Mouse (Mus musculus): ENCODE measurements at regions not wholly inside any gene's neighbourhood (a gene's known extent, or its start where the extent isn't known, plus 50 kb on each side); places are given as distances from the start of the nearest gene placed in this dataset.
A peak's percentile ranks its signal among the peaks of the same experiment; 100 is the strongest.

DNA sequence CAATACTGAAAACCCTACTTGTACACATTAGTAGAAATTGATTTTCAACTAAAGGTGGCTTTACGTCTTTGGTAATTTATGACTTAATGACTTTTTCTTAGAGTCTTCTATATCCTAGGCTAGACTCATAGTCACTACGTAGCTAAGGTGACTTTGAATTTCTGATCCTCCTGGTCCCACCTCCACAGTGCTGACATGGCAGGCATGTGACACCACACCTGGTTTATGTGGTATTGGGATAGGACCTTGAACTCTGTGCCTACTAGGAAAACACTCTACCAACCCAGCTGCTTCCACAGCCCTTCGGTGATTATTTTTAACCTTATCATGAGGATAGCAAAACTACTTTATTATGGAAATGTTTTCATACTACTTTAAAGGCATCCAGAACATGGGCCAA is 51.5 kb upstream of the D7Ertd443e start:
- DNase-seq (ENCODE audit: low spot score in 2 of 2): no peak

DNA sequence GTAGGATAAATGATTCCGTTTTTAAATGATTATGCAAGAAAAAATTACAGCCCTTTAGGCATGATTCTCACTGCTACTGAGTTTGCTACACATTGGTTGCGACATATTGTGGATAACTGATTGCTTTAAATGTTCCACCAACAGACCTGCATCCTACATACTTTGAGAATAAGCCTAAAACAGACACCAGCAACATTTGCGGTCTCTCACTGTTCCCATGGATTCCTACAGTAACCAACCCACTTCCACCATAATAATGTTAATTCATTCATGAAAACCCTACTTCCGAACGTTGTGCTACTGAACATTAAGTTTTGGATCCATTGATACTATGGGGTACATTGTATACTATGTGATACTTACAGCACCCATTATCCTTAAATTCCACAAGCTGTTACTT is 53.8 kb upstream of the D7Ertd443e start:
- DNase-seq (ENCODE audit: low spot score in 2 of 2): no peak

- DNase-seq (ENCODE audit: low spot score in 2 of 2): no peak
These were observed 59.7 kb upstream of the D7Ertd443e start for GRCm38 (mm10) chr7:134445008-134445806.

DNA sequence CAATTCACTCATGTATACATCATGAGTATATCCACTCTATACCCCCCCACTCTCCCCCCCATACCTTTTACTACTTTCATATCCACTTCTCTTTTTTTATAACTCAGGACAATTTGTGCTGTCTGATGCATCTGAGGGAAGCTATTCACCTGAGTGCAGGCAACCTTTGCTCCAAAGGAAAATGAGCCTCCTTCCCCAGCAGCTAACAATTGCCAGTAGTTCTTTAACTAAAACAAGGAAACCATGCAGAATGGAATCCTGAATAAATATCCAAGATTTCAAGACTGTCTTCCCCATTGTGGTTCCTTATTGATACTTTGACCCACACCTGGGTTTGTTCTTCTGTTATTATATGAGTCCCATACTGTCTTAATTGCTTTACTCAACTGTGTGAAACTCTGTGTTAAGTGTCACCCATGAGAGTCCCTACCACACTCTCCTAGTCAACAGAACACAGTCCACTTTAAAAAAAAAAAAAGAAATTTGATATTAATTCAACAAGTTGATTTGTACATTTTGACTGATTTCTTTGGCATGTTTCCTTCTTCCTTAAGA is 62.3 kb upstream of the D7Ertd443e start:
- DNase-seq (ENCODE audit: low spot score in 2 of 2): no peak

- no peak for DNase-seq (ENCODE audit: low spot score in 2 of 2)
These were observed 63.4 kb upstream of the D7Ertd443e start for GRCm38 (mm10) chr7:134448831-134449230.

- DNase-seq (ENCODE audit: low spot score in 2 of 2): no peak
These were observed 77.2 kb upstream of the D7Ertd443e start for GRCm38 (mm10) chr7:134462677-134463076.

GRCm38 (mm10) chr7:134463380-134463779 is 77.9 kb upstream of the D7Ertd443e start:
- DNase-seq (ENCODE audit: low spot score in 2 of 2): no peak

GRCm38 (mm10) chr7:134467216-134467615 is 81.8 kb upstream of the D7Ertd443e start:
- DNase-seq (ENCODE audit: low spot score in 2 of 2): no peak

GRCm38 (mm10) chr7:134471286-134471685 is 85.8 kb upstream of the D7Ertd443e start:
- DNase-seq (ENCODE audit: low spot score in 2 of 2): peak in 1 of 2 experiments; percentile 10

GRCm38 (mm10) chr7:134491326-134491725 is 105.9 kb upstream of the D7Ertd443e start:
- DNase-seq (ENCODE audit: low spot score in 2 of 2): no peak

GRCm38 (mm10) chr7:134497219-134497618 is 111.8 kb upstream of the D7Ertd443e start:
- DNase-seq (ENCODE audit: low spot score in 2 of 2): no peak

DNA sequence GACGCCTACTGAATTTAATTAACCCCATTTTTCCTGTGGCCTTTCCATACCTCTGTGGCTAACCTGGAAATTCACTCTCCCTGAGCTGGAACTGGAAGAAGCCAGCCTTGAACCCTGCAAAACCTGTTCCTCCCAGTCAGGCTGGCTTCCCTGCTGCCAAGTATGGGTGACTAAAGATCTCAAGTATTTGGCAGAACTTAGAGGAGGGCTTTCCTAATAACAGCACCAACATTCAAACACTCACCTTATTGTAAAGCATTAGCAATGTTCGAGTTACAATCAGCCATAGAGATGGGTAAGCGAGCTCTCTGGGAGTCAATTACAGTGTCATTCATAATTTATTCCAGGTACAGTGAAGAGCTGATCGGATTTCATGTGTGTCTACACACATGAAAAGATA is 112.4 kb upstream of the D7Ertd443e start:
- no peak for DNase-seq (ENCODE audit: low spot score in 2 of 2)

- DNase-seq (ENCODE audit: low spot score in 2 of 2): no peak
These were observed 113.3 kb upstream of the D7Ertd443e start for GRCm38 (mm10) chr7:134498716-134499115.

GRCm38 (mm10) chr7:134499429-134499828 is 114.0 kb upstream of the D7Ertd443e start:
- DNase-seq (ENCODE audit: low spot score in 2 of 2): no peak

GRCm38 (mm10) chr7:134500210-134500609 is 114.7 kb upstream of the D7Ertd443e start:
- no peak for DNase-seq (ENCODE audit: low spot score in 2 of 2)

DNA sequence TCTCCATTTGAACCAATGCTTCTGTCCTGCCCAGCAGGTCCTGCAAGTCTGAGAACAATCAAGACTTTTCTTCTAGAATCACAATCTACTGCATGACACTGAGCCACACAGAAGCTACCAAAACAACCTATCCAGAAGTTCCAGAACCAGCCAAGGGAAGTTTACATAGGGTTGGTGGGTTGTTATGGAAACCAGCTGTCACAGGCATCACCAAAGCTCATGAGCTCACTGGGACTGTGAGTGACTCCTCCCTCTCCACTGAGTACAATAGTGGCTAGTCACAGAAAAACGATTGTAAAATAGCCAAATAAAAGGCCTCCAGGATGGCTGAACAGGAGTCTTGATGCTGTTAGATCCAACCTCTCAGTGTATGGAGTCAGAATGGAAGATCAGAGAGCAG is 115.6 kb upstream of the D7Ertd443e start:
- DNase-seq (ENCODE audit: low spot score in 2 of 2): no peak

DNA sequence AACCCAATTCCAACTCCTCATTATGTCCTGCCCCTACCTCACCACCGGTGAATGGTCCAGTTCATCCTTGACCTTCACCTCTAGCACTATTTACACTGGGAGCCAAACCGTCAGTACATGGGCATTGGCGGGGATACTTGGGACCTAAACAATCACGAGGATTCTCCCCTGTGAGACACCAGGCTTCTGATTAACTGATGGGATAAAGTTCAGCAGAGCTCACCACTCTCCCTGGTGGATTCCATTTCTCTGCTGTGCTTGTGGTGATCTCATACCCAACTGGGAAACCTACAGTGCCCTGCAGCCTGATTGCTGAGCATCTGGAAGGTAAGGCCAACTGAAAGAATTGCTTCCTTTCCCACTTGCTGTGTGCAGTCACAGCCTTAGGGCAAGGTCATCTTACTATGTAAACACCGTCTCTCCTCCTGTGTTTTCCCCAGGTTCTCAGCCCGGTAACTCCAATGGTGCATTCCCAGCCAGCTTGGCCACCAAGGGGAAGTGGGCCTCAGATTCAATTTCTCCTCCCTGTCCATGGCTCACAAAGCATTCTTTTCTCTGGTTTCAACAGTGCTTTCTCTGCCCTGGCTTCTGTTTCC is 125.0 kb upstream of the D7Ertd443e start:
- DNase-seq (ENCODE audit: low spot score in 2 of 2): no peak

- no peak for DNase-seq (ENCODE audit: low spot score in 2 of 2)
These were observed 134.0 kb upstream of the D7Ertd443e start for GRCm38 (mm10) chr7:134519372-134519975.

- DNase-seq (ENCODE audit: low spot score in 2 of 2): no peak
These were observed 138.4 kb upstream of the D7Ertd443e start for GRCm38 (mm10) chr7:134523897-134524296.

- DNase-seq (ENCODE audit: low spot score in 2 of 2): no peak
These were observed 139.6 kb upstream of the D7Ertd443e start for GRCm38 (mm10) chr7:134525041-134525440.

DNA sequence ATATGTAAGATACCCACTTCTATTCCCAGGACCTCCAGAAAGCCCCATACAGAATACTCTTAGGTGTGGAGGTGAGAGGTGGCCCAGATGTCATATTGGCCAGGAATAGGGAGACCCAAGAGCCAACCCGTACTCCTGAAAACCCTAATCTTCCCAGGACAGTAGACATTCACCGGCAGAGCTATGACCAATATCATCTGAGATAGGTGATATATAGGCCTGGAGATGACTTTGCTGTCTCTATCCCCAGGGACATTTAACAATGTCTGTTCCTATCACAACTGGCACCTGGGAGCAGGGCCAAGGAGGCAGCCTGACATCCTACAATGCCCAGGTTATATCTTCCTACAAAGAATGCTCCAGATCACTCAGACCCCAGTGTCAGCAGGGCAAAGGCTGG is 140.0 kb upstream of the D7Ertd443e start:
- no peak for DNase-seq (ENCODE audit: low spot score in 2 of 2)

GRCm38 (mm10) chr7:134527351-134527750 is 141.9 kb upstream of the D7Ertd443e start:
- DNase-seq (ENCODE audit: low spot score in 2 of 2): no peak
